Mouse (Mus musculus): ENCODE results near the gene Tlr13. TPM values are rescaled to one million over a fixed set of nuclear protein-coding genes. Genes with fewer than 3 reads are reported as not detected.

Tlr13 gene
- polyA plus RNA-seq, 1 experiment from 2014 or later, result 0.31 TPM

DNA sequence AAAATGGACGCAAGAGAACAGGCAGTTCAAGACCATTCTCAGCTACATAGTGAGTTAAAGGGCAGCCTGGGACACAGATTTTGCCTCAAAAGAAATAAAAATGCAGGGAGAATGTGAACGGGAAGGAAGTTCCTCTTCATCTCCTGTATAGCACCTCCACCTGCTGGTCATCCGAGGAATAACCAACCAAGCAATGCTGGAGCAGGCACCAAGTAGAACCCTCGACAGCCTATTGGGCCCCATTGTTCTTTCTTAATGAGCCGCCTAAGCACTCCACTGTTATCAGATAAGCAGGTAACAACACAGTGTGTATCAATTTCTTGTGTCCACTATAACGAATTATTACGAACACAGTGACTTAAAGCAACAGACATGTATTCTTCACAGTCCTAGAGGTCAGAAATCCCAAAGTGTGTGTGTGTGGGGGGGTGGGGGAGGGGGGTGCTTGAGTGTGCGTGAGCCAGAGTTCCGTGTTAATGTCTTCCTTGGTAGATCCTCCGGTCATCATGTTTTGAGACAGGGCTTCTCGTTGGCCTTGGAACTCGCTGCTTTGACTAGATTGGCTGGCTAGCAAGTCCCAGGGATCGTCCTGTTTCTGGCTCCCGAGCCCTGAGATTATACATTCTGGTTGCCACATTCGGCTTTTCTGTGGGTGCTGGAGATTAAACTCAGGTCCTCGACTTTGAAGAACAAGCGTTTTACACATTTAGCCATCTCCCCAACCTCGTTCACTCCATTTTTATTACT, 28.3 kb downstream of the Tlr13 start:
- Histone ChIP-seq H3K9ac (ENCODE audit: low read depth, low read length) (0 out of 2 replicates have a peak overlapping the region, but pooled peaks have one; percentile 58), H3K4me3 (ENCODE audit: low read depth, low read length) (peak overlapping the region; percentile 36), H3K4me1 (ENCODE audit: control insufficient read depth, insufficient read depth, low read length) (no peaks in the 10 kb centered on the region), H3K27ac (ENCODE audit: low read depth, low read length) (no peak overlapping the region), H3K9me3 (replicated peaks; ENCODE audit: control insufficient read depth, low read length) (no peaks in the 10 kb centered on the region), H3K4me2 (peak overlapping the region; percentile 55), H3K36me3 (ENCODE audit: control insufficient read depth, insufficient read depth, low read length) (no peaks in the 10 kb centered on the region), H3K27me3 (ENCODE audit: control insufficient read depth, insufficient read depth, low read length) (no peaks in the 10 kb centered on the region)
- 21% methylated on average over 18 of the region's 18 CpGs for WGBS (ENCODE audit: insufficient replicate concordance)
- no peak for ATAC-seq (replicated peaks; ENCODE audit: insufficient number of reproducible peaks, low FRiP score, low TSS enrichment)

GRCm38 (mm10) chrX:106171853-106172154, 28.8 kb downstream of the Tlr13 start:
- H3K9me3 ChIP-seq (replicated peaks; ENCODE audit: control insufficient read depth, low read length), result no peaks in the 10 kb centered on the region
- H3K4me3 ChIP-seq (ENCODE audit: low read depth, low read length), result peak overlapping the region; percentile 36
- no peaks in the 10 kb centered on the region for H3K27me3 ChIP-seq (ENCODE audit: control insufficient read depth, insufficient read depth, low read length)
- 56% methylated on average over 5 of the region's 6 CpGs for WGBS (ENCODE audit: insufficient replicate concordance)
- no peak overlapping the region for H3K27ac ChIP-seq (ENCODE audit: low read depth, low read length)
- H3K36me3 ChIP-seq (ENCODE audit: control insufficient read depth, insufficient read depth, low read length), result no peaks in the 10 kb centered on the region
- H3K9ac ChIP-seq (ENCODE audit: low read depth, low read length), result no peak overlapping the region
- H3K4me1 ChIP-seq (ENCODE audit: control insufficient read depth, insufficient read depth, low read length), result no peaks in the 10 kb centered on the region
- no peak for ATAC-seq (replicated peaks; ENCODE audit: insufficient number of reproducible peaks, low FRiP score, low TSS enrichment)
- peak overlapping the region; percentile 55 for H3K4me2 ChIP-seq

DNA sequence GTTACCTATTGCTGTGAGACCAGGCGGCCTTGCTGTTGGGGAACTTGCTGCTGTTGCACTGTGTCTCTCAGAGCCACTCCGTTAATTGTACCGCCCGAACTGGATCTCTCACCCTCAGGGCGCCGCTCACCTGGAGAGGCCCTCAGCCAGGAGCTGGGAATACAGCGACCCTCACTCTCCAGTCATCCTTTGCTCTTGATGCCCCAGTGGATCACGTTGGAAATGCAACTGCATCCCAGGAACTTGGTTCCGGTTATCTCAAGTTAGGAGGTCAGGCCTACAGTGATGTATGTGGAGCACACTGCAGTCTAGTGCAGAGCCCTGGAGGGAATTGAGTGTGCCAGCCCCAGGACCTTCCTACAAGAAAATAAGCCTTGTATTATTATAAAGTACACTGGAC, 33.3 kb downstream of the Tlr13 start:
- no peak overlapping the region for H3K4me3 ChIP-seq (ENCODE audit: low read depth, low read length)
- no peaks in the 10 kb centered on the region for H3K27me3 ChIP-seq (ENCODE audit: control insufficient read depth, insufficient read depth, low read length)
- no peaks in the 10 kb centered on the region for H3K36me3 ChIP-seq (ENCODE audit: control insufficient read depth, insufficient read depth, low read length)
- H3K4me1 ChIP-seq (ENCODE audit: control insufficient read depth, insufficient read depth, low read length), result no peaks in the 10 kb centered on the region
- H3K9ac ChIP-seq (ENCODE audit: low read depth, low read length), result no peak overlapping the region
- no peak for ATAC-seq (replicated peaks; ENCODE audit: insufficient number of reproducible peaks, low FRiP score, low TSS enrichment)
- H3K4me2 ChIP-seq, result no peak overlapping the region
- H3K9me3 ChIP-seq (replicated peaks; ENCODE audit: control insufficient read depth, low read length), result no peaks in the 10 kb centered on the region
- 55% methylated on average over 9 of the region's 9 CpGs for WGBS (ENCODE audit: insufficient replicate concordance)
- no peak overlapping the region for H3K27ac ChIP-seq (ENCODE audit: low read depth, low read length)

DNA sequence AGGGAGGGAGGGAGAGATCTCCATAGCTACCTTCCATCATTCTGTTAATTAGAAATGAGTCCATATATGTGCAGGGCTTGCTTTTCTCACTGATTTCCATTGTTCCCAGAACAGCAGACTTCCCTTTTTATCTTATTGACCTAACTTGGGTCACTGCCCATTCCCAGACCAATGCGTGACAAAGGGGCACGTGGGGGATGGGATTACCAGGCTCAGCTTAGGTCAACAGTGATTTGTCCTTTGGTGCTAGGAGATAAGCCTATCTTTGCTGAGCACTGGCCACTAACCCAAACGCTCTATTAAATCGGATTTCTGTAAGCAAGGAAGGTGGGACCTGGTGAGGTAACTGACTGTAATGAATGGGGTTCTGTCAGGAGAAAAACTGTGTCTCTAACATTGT, 41.3 kb downstream of the Tlr13 start:
- Histone ChIP-seq H3K27me3 (ENCODE audit: control insufficient read depth, insufficient read depth, low read length) (no peaks in the 10 kb centered on the region), H3K4me1 (ENCODE audit: control insufficient read depth, insufficient read depth, low read length) (0 out of 2 replicates have a peak, but pooled peaks cover 3% of the 10 kb centered on the region), H3K4me2 (no peak overlapping the region), H3K27ac (ENCODE audit: low read depth, low read length) (no peak overlapping the region), H3K9ac (ENCODE audit: low read depth, low read length) (no peak overlapping the region), H3K9me3 (replicated peaks; ENCODE audit: control insufficient read depth, low read length) (no peaks in the 10 kb centered on the region), H3K36me3 (ENCODE audit: control insufficient read depth, insufficient read depth, low read length) (no peaks in the 10 kb centered on the region), H3K4me3 (ENCODE audit: low read depth, low read length) (no peak overlapping the region)
- 24% methylated on average over 4 of the region's 4 CpGs for WGBS (ENCODE audit: insufficient replicate concordance)
- no peak for ATAC-seq (replicated peaks; ENCODE audit: insufficient number of reproducible peaks, low FRiP score, low TSS enrichment)

- Histone ChIP-seq H3K27ac (ENCODE audit: low read depth, low read length) (peak overlapping the region; percentile 90), H3K36me3 (ENCODE audit: control insufficient read depth, insufficient read depth, low read length) (no peaks in the 10 kb centered on the region), H3K27me3 (ENCODE audit: control insufficient read depth, insufficient read depth, low read length) (no peaks in the 10 kb centered on the region), H3K9ac (ENCODE audit: low read depth, low read length) (0 out of 2 replicates have a peak overlapping the region, but pooled peaks have one; percentile 5), H3K4me1 (ENCODE audit: control insufficient read depth, insufficient read depth, low read length) (0 out of 2 replicates have a peak, but pooled peaks cover 3% of the 10 kb centered on the region), H3K9me3 (replicated peaks; ENCODE audit: control insufficient read depth, low read length) (no peaks in the 10 kb centered on the region), H3K4me2 (no peak overlapping the region; the same call in 1 of the 2 replicates), H3K4me3 (ENCODE audit: low read depth, low read length) (no peak overlapping the region)
- ATAC-seq (replicated peaks; ENCODE audit: insufficient number of reproducible peaks, low FRiP score, low TSS enrichment), result no peak
- WGBS (ENCODE audit: insufficient replicate concordance), result 27% methylated on average over 5 of the region's 5 CpGs
These were observed 42.7 kb downstream of the Tlr13 start for GRCm38 (mm10) chrX:106185706-106186105.

GRCm38 (mm10) chrX:106186713-106187649, 44.0 kb downstream of the Tlr13 start, which contains the start of gene Pgk1:
Gene Pgk1, plus strand, starts transcription at chrX:106187100.
- WGBS (ENCODE audit: insufficient replicate concordance), result 10% methylated on average over 55 of the region's 55 CpGs
- Histone ChIP-seq H3K4me3 (ENCODE audit: low read depth, low read length) (peak within 1 kb of the TSS; percentile 60), H3K27me3 (ENCODE audit: control insufficient read depth, insufficient read depth, low read length) (no peaks in the 10 kb centered on the region), H3K4me1 (ENCODE audit: control insufficient read depth, insufficient read depth, low read length) (0 out of 2 replicates have a peak, but pooled peaks cover 3% of the 10 kb centered on the region), H3K9ac (ENCODE audit: low read depth, low read length) (peak within 1 kb of the TSS; percentile 80), H3K9me3 (replicated peaks; ENCODE audit: control insufficient read depth, low read length) (no peaks in the 10 kb centered on the region), H3K27ac (ENCODE audit: low read depth, low read length) (peak within 1 kb of the TSS; percentile 90), H3K4me2 (peak within 1 kb of the TSS; percentile 68), H3K36me3 (ENCODE audit: control insufficient read depth, insufficient read depth, low read length) (no peaks in the 10 kb centered on the region)
- ATAC-seq (replicated peaks; ENCODE audit: insufficient number of reproducible peaks, low FRiP score, low TSS enrichment), result peak; percentile 96

GRCm38 (mm10) chrX:106187737-106188136, 44.7 kb downstream of the Tlr13 start:
- H3K9me3 ChIP-seq (replicated peaks; ENCODE audit: control insufficient read depth, low read length), result no peaks in the 10 kb centered on the region
- no peak for ATAC-seq (replicated peaks; ENCODE audit: insufficient number of reproducible peaks, low FRiP score, low TSS enrichment)
- WGBS (ENCODE audit: insufficient replicate concordance), result 18% methylated on average over 12 of the region's 12 CpGs

DNA sequence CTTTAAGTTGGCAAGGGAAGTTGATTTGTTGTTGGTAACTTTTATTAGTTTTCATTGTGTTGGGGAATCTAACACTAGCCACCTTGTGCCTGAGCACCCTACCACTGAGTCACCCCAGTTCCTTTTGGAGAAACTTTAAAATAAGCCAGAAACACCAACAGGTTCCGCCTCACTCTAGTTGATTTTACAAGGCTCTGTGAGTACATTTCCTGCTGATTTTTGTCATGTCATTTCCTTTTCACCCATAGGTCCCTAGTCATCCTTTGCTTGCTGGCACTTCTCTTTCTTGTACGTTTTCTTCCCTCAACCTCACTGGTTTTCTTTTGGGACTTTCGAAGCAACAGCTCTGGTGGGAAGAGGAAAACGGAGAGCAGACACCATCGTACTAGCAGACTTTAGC, 46.4 kb downstream of the Tlr13 start:
- WGBS (ENCODE audit: insufficient replicate concordance), result 36% methylated on average over 5 of the region's 5 CpGs
- Histone ChIP-seq H3K36me3 (ENCODE audit: control insufficient read depth, insufficient read depth, low read length) (no peaks in the 10 kb centered on the region), H3K4me1 (ENCODE audit: control insufficient read depth, insufficient read depth, low read length) (0 out of 2 replicates have a peak, but pooled peaks cover 3% of the 10 kb centered on the region), H3K27me3 (ENCODE audit: control insufficient read depth, insufficient read depth, low read length) (no peaks in the 10 kb centered on the region), H3K9me3 (replicated peaks; ENCODE audit: control insufficient read depth, low read length) (no peaks in the 10 kb centered on the region), H3K9ac (ENCODE audit: low read depth, low read length) (peak overlapping the region; percentile 47; the same call in 1 of the 2 replicates), H3K4me2 (peak overlapping the region; percentile 68), H3K4me3 (ENCODE audit: low read depth, low read length) (peak overlapping the region; percentile 60), H3K27ac (ENCODE audit: low read depth, low read length) (no peak overlapping the region)
- no peak for ATAC-seq (replicated peaks; ENCODE audit: insufficient number of reproducible peaks, low FRiP score, low TSS enrichment)

More at GRCm38 (mm10) chrX:106187737-106188136, 44.7 kb downstream of the Tlr13 start:
- peak overlapping the region; percentile 86 for H3K27ac ChIP-seq (ENCODE audit: low read depth, low read length)
- no peaks in the 10 kb centered on the region for H3K27me3 ChIP-seq (ENCODE audit: control insufficient read depth, insufficient read depth, low read length)
- no peaks in the 10 kb centered on the region for H3K36me3 ChIP-seq (ENCODE audit: control insufficient read depth, insufficient read depth, low read length)
- peak overlapping the region; percentile 68 for H3K4me2 ChIP-seq
- H3K4me3 ChIP-seq (ENCODE audit: low read depth, low read length), result peak overlapping the region; percentile 60
- H3K9ac ChIP-seq (ENCODE audit: low read depth, low read length), result peak overlapping the region; percentile 80
- H3K4me1 ChIP-seq (ENCODE audit: control insufficient read depth, insufficient read depth, low read length), result 0 out of 2 replicates have a peak, but pooled peaks cover 3% of the 10 kb centered on the region
